Mouse (Mus musculus): ENCODE measurements around the gene Nr2f6.

Nr2f6 gene

GRCm38 (mm10) chr8:71391696-71392095 lies 9.9 kb upstream of the Nr2f6 start:
- no peak for DNase-seq (ENCODE audit: low read depth, low spot score)

- no peak for DNase-seq (ENCODE audit: low read depth, low spot score)
Observed at GRCm38 (mm10) chr8:71388267-71388666, 6.5 kb upstream of the Nr2f6 start.

GRCm38 (mm10) chr8:71385212-71385835 lies 3.6 kb upstream of the Nr2f6 start:
- no peak for DNase-seq (ENCODE audit: low read depth, low spot score)

DNA sequence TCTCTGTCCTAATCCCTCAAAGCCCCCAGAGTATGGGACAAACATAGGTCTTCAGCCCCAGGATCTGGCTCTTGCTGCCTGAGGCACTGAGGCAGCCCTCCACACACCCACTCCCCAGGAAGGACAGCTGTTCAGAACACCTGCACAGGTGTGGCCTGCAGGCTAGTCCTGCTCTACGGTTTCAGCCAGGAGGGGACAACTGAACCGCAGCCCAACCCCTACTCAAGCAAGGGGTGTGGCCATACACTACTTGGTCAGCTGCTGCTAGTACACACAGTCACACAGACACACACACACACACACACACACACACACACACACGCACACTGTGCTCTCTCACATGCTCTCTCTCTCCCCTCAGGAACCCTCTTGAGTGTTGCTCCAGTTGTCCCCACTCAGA lies 2.1 kb upstream of the Nr2f6 start:
- no peak for DNase-seq (ENCODE audit: low read depth, low spot score)

- DNase-seq (ENCODE audit: low read depth, low spot score), result no peak
Observed at GRCm38 (mm10) chr8:71383396-71383795, 1.6 kb upstream of the Nr2f6 start.

GRCm38 (mm10) chr8:71381971-71382961 lies 506 bp upstream of the Nr2f6 start:
- DNase-seq (ENCODE audit: low read depth, low spot score), result peak; percentile 83

GRCm38 (mm10) chr8:71380178-71381171 lies 1.3 kb downstream of the Nr2f6 start:
- no peak for DNase-seq (ENCODE audit: low read depth, low spot score)

GRCm38 (mm10) chr8:71379512-71380075 lies 2.2 kb downstream of the Nr2f6 start:
- no peak for DNase-seq (ENCODE audit: low read depth, low spot score)

- DNase-seq (ENCODE audit: low read depth, low spot score), result no peak
Observed at GRCm38 (mm10) chr8:71379008-71379407, 2.8 kb downstream of the Nr2f6 start.

DNA sequence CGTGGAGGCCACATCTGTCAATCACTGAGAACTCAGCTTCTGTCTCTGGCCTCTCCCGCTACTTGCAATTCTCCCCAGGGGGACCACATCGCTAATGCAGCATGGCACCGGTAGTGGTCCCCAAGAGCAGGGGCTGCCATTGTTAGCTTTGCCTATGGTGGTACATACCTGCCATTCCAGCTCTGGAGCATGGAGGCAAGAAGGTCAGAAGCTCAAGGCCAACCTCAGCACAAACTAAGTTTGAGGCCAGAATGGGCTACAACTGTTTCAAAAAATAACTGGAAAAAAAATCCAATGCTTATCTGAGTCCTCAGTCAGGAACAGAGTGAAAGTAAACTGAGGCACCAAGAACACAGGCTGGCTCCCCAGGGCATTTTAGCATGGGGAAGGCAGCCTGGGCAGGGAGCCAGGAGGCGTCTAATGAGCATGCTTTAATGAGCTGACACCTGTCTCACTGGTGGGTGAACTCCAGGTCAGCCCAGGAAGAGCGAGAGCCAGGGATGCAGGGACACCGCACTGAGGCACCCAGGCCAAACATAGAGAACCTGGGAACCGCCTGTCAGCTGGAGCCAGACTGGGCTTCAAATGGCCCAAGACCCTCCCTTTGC lies 5.2 kb downstream of the Nr2f6 start:
- DNase-seq (ENCODE audit: low read depth, low spot score), result no peak

GRCm38 (mm10) chr8:71375581-71376422 lies 6.0 kb downstream of the Nr2f6 start:
- peak; percentile 72 for DNase-seq (ENCODE audit: low read depth, low spot score)

GRCm38 (mm10) chr8:71374616-71375206 lies 7.0 kb downstream of the Nr2f6 start:
- DNase-seq (ENCODE audit: low read depth, low spot score), result no peak

DNA sequence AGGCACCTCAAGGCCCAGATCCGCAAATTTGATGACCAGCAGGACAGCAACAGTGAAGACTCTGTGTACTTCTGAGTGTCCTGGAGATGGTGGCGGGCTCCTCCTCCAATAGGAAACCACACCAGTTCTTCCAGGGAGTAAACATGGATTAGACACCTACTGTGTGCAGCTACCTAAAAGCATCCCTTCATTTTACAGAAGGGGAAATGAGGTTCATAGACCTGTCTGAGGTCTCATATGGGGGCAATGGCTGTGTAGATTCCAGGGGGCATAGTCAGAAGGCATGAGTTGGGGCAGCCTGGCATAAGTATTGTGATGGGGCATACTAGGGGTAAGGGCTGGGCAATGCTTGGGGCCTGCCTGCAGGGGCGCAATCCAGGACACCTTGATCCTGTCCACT lies 8.8 kb downstream of the Nr2f6 start:
- no peak for DNase-seq (ENCODE audit: low read depth, low spot score)

DNA sequence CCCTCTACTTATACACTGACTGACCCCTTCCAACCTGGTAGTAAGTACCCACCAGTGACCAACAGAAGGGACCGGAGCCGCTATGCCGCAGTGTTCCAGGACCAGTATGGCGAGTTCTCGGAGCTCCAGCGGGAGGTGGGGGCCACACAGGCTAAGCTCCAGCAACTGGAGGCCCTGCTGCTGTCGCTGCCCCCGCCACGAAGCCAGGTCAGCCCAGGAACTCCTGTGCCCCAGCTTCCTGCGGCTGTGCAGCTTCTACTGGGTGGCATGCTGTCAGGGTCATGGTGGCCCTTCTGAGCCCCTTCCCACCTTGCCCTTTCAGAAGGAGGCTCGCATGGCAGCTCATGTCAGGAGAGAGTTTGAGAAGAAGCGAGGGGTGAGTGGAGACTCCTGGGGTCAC lies 9.3 kb downstream of the Nr2f6 start:
- no peak for DNase-seq (ENCODE audit: low read depth, low spot score)

DNA sequence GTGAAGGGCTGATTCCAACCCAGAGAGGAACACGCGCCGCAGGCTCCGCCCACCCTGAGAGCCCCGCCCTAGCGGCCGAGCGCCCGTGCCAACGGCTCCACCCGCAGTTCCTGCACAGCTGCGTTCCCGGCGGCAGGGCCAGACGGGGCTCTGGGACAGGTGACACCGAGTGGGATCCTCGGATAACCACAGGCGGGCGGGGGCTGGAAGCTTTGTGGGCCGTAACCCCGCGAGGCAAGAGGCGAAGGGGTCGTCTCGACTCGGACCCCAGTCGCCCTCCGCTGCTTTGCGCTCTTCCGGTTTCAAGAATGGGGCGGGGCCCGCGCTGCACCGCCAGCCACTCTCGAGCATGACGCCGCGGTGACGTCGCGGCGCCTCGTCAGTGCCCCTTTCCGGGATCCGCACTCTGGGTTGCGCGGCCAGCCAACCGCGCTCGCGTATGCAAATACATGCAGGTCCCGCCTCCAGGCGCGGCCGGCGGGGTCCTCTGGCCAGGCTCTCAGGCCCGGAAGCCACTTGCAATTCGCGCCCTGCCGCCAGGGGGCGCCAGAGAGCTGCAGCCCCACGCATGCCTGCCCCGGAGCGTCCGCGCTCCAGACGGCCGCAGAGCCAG lies 10.4 kb downstream of the Nr2f6 start, which contains the start of gene Ocel1:
Gene Ocel1 (plus strand): TSS at position 63 of the 613 bp plus-strand sequence.
- peak; percentile 100 for DNase-seq (ENCODE audit: low read depth, low spot score)

- peak; percentile 32 for DNase-seq (ENCODE audit: low read depth, low spot score)
Observed at GRCm38 (mm10) chr8:71370711-71371235, 11.0 kb downstream of the Nr2f6 start.

GRCm38 (mm10) chr8:71369040-71369718 lies 12.6 kb downstream of the Nr2f6 start:
- no peak for DNase-seq (ENCODE audit: low read depth, low spot score)

- DNase-seq (ENCODE audit: low read depth, low spot score), result no peak
Observed at GRCm38 (mm10) chr8:71368366-71368765, 13.4 kb downstream of the Nr2f6 start.

Measured in CD4-positive helper T cell, adult 2 months (primary cell).